Mouse (Mus musculus) spleen, adult 18-20 months (tissue): Measurements from ENCODE around the gene Dnmt3b.
"Not testable (repeated sequence)": the region's sequence is repeated elsewhere in the genome, so short reads cannot be mapped to it uniquely, and the experiment has no call there.

Source experiments
- DNase-seq, 2 experiments: peaks; one replicate each; pipeline ENCODE4 v3.0.0; 2022; ENCODE audit warnings: mixed read lengths in 2 of 2

Dnmt3b gene

DNA sequence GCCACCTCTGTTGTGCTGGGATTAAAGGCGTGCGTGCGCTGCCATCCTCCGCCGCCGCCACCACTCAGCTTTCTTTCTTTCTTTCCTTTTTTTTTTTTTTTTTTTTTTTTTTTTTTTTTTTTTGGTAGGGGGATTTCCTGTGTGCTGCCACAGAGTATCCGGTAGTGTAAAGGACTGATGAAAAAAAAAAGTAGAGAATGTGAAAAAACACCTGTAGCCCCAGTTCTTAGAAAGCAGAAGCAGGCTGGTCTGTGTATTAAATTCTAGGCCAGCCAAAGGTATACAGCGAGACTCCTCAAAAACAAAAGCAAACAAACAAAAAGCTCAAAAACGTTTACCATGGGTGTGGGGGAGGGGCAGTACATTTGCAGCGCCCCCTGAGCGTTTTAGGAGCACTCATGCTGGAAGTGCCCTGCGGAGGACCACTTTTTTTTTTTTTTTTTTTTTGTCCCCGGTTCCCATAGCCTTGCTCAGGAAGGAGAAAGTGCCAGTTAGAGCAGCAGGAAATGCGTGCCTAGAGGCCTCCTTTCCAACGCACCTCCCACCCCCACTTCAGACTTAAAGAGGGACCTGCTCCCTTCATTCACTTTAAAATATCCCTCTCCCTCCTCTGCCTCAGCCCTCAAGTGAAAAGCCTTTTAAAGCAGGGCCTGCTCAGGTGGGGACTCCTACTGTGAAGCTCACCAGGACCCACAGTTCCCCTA lies 10.1 kb upstream of the Dnmt3b start:
- DNase-seq: no peak

DNA sequence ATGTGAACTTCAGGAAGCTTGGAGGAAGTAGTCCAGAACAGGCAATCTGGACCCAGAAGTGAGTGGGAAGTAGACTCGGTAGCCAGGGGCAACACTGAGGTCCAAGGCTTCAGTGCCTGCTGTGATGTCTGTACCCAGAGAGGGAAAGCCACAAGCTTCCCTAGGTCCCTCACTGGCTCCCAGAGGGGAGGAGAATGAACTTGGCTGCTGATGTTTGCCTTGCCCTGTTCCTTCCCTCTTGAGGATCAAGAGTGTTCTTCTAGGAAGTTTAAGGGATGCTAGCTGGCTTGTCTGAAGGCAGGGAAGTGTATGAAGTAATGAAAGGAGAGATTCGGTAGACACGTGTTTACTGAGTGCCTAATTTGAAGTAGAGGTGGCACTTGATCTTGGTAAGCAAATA lies 6.8 kb upstream of the Dnmt3b start:
- no peak for DNase-seq

DNA sequence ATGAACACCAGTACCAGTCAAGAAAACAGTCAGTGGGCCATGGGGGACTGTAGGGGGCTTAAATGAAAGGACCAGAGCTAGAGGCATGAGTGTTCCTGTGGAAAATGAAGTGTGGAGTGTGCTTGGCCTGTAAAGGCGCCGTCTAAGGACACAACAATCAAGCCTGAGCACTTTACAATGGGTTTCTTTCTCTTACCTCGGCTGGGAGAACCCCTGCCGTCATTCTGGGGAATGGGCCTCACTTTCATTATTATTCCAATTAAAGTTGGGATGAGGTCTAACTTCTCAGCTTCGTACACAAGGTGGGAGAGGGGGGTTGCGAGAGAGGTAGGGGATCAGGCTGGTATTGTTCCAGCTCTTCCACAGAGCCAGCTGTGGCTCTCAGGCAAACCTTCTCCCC lies 6.3 kb upstream of the Dnmt3b start:
- DNase-seq: no peak

DNA sequence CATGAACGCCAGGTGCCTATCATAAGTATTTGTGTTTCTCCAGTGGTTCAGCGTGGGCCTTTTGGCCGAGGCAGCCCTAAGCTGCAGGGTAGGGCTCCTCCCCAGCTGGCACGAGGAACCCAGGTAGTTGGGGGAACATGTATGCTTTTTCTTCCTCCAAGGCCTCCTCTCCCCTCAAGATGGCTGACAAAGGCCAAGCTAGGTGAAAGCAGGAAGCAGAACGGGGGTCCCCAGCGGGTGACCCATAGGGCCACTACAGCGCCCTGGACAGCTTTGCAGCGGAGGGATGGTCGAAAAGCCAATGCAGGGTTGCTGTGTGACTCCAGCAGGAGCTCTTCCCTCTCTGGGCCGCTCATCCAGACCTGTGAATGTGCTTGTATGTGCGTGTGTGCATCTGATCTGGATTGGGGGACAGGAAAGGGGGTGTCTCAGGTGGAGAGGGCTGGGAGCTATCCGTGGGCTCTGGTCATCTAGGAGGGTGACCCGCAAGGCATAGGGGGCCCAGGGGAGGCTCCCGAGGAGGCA lies 415 bp upstream of the Dnmt3b start:
- DNase-seq: peak in 1 of 2 experiments; percentile 6

DNA sequence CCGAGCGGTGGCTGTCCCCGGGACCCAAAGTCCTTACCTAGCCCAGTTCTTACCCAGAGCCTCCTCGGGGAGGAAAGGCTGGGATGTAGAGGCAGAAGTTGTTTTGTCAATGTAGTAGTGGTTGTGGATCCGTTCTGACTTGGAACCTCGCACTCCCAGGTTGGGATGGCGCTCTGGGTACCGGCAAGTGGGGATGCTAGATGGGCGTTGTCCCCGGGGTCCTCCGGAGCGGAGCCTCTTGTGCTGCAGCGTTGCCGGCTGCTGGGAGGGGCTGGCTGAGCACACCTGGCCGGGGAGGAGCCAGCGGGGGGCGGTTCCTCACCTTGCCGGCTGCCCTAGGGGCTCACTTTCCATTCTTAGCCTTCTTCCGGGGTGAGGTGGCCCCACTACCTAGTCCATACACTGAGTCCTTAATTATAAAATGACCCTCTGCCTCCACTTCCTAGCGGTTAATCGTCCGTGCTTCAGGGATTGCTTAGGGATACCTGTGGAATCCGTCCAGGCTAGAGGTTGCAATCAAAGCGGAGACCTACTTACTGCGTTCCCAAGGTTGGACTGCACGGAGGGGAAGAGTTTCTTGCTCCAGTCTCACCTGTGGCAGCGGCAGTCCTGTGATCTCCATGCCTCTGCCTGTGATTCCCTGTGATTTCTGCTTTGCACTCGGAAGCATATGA lies 901 bp downstream of the Dnmt3b start:
- peak in 1 of 2 experiments; percentile 18 for DNase-seq

DNA sequence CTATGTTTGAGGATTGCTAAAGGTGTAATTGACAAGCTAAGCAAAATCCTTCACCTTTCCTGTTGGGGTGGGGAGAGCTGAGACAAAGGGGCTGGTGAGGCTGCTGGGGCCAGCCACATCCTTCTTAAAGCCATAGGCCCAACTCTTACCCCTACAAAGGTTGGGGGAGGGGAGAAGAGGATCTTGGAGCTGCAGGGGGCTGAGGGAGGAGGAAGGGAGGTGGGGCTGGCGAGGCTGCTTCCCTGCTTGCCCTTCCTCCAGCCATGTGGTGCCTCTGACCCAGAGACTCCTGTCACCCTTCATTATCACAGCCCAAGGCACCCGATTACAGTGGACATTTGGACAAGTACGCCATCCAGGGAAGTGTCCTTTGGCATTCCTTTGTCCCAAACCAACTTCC lies 2.4 kb downstream of the Dnmt3b start:
- no peak for DNase-seq

DNA sequence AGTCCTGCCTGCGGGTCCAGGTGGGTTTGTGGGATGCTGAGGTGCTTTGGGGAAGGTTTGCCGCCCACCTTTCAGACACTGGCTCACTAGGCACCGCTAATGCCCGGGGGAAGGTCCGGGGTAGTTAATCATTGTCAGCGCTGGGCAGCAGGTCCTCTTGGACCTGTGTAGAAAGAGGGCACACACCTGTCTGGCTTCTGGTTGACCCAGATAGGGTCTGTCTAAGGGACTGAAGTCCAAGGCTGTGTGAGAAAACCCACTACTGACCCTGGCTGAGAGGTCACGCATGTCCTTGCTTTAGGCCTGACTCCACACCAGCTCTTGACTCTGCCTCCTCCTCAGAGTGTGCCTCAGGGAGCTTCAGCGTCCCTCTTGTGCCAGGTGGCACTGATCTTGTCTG lies 8.4 kb downstream of the Dnmt3b start:
- DNase-seq: not testable (repeated sequence)

DNA sequence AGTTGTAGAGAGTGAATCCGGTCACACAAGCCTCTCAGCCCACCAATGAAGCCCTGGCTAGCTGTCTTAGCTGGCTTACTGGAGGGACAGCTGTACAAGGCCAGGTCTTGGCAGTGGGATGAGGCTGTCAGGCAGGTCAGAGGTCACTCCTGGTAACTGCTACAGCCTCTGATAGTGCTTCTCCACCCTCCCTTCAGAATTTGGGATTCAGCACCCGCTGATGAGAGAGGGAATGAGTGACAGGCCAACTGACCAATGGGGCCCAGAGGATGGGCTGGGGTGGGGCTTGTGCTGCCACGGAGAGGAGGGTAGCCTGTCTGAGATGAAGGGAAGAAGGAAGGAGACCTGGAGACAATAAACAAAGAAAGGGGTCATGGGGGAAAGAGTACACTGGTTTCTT lies 11.4 kb downstream of the Dnmt3b start:
- DNase-seq: no peak

DNA sequence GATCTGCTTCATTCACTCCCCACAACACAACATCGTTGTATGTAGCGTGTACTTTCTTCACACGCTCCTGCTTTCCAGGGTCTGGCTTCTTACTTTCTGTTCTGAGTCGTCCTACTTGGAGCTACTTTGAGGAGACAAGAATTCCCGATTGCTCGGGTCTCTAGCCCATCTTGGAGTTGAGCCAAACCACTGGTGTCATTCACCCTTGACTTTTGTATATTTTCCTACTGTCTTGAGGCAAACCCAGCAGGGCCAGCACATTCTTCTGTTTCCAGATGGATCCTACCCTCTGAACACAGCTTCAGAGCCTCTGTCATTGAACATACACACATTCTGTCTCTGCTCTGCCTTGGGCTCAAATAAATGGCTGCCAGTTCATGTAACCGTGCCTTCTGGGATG lies 16.2 kb downstream of the Dnmt3b start:
- no peak for DNase-seq

DNA sequence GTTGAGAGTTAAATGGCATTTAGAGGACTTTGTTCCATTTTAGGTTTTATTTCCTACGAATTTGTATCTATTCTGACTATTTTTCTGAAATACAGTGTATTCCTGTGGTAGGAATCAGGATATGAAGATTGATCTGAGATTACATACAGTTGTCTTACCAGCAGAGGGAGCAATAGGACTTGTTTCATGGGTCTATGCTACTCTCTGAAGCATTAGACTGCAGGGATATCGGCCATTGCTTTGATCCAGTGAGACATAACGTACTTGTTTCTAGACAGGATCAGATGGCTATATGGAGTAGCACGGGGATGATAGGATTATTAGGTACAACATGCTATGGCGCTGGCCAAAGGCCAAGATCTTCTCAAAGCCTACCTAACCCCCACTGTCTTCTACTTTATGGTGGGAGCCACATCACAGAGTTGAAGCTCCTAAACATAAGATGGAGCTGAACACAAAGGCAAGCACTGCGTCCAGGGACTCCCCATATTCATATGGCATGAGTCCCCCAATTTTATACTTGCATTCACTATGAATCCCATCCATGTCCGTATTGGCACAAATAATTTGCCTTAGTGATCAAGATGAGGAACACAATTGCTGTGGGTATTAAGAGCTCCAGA lies 19.6 kb downstream of the Dnmt3b start:
- no peak for DNase-seq

DNA sequence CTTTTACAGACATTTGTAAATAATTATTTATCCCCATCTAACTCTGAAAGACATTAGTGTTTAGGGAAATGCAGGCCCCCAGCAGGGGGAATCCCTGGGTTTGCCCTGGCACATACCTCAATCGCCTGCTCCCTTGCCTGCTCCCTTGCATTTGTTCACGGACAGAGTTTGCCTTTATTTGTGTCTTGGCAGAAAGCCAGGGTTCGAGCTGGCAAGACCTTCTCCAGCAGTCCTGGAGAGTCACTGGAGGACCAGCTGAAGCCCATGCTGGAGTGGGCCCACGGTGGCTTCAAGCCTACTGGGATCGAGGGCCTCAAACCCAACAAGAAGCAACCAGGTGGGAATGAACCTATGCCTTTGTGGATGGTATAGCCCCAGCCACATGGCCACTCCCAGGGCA lies 20.9 kb downstream of the Dnmt3b start:
- DNase-seq: no peak

DNA sequence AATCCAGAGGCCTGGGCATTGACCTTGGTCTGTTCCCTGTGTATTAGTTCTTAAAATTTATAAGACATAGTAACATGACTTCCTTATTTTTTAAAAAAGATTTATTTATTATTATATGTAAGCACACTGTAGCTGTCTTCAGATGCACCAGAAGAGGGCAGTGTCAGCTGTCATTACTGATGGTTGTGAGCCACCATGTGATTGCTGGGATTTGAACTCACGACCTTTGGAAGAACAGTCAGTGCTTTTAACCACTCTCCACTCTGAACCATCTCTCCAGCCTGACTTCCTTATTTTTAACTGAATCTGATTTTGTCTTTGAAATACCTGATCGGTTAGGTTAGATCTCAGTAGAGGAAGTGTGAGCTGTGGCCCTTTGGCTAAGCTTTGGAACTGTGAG lies 23.4 kb downstream of the Dnmt3b start:
- DNase-seq: no peak

DNA sequence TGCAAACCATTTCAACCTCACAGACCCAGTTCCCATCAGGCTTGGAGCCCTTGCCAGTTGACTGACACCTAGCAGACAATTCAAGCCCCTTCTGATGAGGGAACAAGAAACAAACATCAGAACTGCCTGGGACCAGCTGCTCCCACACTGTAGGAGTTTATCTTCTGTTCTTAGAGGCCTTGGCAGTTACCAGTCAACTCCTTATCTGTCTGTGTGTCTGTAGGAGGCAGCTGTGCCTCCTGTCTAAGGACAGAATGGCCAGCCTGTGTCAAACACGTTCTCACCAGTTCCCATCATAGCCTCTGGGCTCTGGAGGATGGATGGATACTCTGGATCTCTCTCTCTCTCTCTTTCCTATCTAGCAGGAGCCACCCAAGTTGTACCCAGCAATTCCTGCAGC lies 26.1 kb downstream of the Dnmt3b start:
- not testable (repeated sequence) for DNase-seq

DNA sequence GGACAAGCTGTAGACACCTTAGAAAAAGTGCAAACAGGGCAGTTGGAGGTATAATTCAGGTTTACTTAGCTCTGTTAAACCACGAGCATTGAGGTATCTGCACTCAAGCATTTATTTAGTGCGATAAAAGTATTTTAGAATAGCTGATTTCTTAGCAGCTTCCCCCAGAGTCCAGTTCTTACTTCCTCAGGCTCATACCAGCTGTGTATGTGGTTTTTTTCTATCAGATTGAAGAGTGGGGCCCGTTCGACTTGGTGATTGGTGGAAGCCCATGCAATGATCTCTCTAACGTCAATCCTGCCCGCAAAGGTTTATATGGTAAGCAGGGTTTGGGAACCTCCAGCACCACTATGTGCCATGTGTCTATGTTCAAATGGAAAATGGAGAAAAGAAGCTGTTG lies 27.7 kb downstream of the Dnmt3b start:
- DNase-seq: no peak

DNA sequence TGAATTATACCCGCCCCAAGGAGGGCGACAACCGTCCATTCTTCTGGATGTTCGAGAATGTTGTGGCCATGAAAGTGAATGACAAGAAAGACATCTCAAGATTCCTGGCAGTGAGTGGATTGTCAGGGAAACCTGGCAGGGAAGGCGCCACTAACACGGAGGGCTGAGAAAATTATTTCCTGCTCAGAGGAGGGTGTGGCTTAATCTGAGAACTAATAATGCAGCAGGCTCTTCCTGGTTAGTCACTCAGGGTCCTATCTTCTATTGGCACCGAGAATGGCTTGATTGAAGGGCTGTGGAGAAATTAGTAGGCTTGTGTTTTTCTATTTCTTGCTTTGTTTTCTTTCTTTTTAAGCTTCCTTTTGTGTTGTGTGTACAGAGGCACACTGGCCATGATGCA lies 28.3 kb downstream of the Dnmt3b start:
- DNase-seq: no peak

DNA sequence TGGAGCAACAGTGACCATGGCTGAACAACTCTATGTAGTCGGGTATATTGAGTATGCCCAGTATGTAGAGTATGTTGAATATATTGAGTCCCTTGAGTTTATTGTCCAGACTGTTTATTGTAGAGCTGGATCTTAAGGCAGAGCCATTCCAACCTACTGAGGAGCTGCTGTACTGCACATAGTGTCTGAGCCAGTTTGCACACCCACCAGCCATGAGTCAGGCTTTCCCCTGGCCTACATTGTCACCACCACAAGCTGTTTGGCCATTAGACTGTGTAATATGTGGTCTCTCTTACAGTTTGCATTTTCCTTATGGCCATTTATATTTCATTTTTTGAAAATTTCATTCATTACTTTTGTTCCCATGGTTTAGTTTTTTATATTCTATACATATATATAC lies 30.7 kb downstream of the Dnmt3b start:
- DNase-seq: no peak

DNA sequence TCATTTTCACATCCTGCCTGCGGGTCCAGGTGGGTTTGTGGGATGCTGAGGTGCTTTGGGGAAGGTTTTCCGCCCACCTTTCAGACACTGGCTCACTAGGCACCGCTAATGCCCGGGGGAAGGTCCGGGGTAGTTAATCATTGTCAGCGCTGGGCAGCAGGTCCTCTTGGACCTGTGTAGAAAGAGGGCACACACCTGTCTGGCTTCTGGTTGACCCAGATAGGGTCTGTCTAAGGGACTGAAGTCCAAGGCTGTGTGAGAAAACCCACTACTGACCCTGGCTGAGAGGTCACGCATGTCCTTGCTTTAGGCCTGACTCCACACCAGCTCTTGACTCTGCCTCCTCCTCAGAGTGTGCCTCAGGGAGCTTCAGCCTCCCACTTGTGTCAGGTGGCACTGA lies 44.2 kb downstream of the Dnmt3b start:
- DNase-seq: not testable (repeated sequence)

DNA sequence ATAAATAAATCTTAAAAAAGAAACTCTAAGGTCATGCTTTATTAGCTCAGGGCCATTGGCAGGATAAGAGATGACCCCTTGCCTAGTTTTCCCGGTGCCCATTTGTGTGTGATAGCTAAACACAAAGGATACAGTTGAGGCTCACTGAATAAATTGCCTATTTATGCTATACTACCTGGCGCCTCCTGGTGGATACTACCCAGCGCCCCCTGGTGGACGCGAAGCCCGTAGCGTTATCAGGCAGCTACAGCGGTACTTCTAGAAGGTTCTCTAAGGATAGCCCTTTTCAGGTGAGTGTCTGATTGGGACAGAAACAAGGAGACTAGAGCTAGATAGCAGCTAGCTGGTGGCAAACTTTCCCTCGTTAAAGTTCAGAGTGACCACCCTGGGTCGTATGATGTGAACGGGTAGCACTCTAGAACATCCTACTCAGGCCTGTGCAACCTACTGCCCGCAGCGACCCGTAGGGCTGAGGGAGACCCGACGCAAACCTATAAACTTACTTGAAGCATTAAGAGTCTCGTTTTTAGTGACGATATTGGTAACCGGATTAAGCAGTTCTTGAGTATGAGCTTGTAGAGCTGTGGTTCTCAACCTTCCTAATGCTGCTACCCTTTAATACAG lies 45.3 kb downstream of the Dnmt3b start:
- DNase-seq: peak; percentile 13 to 67

DNA sequence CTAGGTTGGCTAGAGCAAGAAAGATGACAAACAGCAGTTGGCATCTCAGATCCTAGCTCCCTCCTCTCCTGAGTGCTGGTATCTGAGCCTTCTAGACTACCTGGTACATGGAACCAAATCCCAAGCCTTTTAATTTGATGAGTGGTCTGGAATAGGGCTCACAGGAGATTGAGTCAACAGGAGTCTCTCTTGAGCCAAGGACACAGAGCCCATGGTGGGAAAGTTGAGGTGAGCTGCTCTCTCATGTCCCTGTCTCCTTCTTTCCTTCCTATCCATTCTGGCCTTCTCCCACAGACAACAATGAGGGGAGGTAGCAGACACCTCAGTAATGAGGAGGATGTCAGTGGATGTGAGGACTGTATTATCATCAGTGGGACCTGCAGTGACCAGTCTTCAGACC lies 47.1 kb downstream of the Dnmt3b start, which contains the start of gene Dnmt3c:
Gene Dnmt3c (plus strand): TSS at position 301 of the 400 bp plus-strand sequence.
- no peak for DNase-seq

DNA sequence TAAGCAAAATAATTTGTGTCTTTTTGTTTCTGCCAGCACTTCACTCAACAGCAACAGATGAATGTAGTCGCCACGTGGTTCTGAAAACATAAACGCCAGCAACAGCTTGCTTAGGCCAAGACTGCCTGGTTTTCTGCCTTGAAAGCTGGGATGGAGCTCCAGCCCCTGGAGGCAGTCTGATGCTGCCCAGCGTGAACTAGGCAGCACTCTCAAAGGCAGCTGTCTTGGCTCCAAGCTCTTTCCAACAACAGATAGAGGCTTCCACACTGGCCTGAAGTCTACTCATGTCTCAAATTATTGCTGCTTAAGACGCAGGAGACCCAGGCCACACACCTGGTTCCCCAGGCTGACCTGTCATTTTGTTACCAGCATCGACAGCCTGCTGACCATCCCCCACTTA lies 54.1 kb downstream of the Dnmt3b start:
- no peak for DNase-seq

DNA sequence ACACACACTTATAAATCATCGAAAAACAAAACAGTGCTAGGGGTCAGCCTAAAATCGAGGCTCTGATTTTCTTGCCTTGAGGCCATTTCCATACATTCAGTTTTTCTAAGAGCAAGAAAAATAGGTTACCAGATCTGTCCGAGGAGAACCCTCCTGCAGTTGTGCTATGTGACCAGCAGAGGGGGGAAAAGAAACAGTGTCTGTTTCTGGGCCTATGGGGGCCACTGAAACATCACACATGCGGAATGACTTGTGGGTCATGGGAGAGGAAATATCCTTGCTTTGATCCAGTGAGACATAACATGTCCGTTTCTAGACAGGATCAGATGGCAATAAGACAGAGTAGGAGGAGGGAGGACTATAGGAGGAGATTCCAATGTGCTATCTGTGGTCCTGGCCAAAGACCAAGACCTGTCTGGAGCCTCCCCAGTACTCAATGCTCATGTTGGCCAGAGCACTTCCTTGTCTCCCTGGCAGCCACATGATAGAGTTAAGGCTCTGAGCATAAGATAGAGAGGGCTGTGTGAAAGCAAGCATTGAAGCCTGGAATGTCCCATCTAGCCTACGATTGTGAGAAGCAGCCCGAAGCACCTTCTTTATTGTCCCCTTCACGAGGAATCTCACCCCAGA lies 61.6 kb downstream of the Dnmt3b start:
- no peak for DNase-seq

DNA sequence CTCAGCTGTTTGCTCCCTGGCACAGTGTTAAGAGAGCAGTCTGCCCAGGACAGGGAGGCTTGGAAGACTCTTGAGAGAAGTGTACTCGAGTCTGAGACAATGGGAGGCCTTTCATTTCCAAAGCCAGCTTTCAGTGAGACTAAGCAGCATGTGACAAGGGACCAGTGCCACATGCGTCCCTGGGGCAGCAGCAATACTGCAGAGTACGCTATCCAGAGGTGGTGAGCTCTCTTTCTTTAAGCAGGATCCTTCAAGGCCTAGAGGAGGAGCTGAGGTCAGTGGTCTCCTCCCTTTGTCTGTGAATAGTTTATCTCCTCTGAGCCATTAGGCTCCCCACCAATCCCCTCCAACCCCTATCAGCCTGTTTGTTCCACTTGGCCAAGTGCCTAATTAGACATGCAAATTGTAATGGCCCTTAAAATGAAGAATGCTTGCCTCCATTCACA lies 63.4 kb downstream of the Dnmt3b start:
- no peak for DNase-seq

DNA sequence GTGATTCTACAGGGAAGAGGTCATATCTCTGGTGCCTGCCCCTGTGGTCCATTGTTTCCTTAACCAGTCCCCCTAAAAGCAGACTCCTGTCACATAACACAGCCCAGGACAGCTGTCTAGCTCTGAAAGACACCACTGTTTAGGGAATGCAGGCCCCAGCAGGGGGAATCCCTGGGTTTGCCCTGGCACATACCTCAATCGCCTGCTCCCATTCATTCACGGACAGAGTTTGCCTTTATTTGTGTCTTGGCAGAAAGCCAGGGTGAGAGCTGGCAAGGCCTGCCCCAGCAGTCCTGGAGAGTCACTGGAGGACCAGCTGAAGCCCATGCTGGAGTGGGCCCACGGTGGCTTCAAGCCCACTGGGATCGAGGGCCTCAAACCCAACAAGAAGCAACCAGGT lies 64.0 kb downstream of the Dnmt3b start:
- DNase-seq: no peak
